Mouse (Mus musculus): Measurements from ENCODE around the gene Myoz2. TPM values are rescaled to one million over a fixed set of nuclear protein-coding genes. Genes with fewer than 3 reads are reported as not detected.

Myoz2 gene
- total RNA-seq, 1 experiment = not detected

GRCm38 (mm10) chr3:122983849-122984248, 51.0 kb downstream of the Myoz2 start:
- peaks cover 2 to 6% of the 10 kb centered on the region in 2 experiments; a peak in 3 of 4 replicates for H3K4me1 ChIP-seq (ENCODE audit: control insufficient read depth in 2 of 2, insufficient read depth in 2 of 2, low read length in 2 of 2, poor library complexity in 1 of 2)
- no peaks in the 10 kb centered on the region for H3K36me3 ChIP-seq (ENCODE audit: control insufficient read depth, insufficient read depth, low read length, poor library complexity, severe bottlenecking)
- H3K9ac ChIP-seq (ENCODE audit: insufficient read depth, low read depth, low read length, poor library complexity, severe bottlenecking) = peak overlapping the region; percentile 84
- DNase-seq (ENCODE audit: low read depth, low spot score) = peak; percentile 54
- no peaks in the 10 kb centered on the region for H3K9me3 ChIP-seq (ENCODE audit: control insufficient read depth, insufficient read depth, low read depth, low read length)
- H3K4me3 ChIP-seq (ENCODE audit: insufficient read depth in 1 of 2, low read depth in 1 of 2, low read length in 2 of 2, poor library complexity in 1 of 2, severe bottlenecking in 1 of 2) = peak overlapping the region; percentile 78 to 84
- no peak for TF ChIP-seq MAFK (IDR thresholded peaks at IDR 0.05; ENCODE audit: insufficient read depth, low read depth, low read length)
- no peak for TF ChIP-seq CHD2 (IDR thresholded peaks at IDR 0.05; ENCODE audit: low read depth, low read length)
- in situ Hi-C loops (cut with MboI; ENCODE audit: low sequenced_read_pairs in 2 of 2, unreplicated experiment in 2 of 2) = no loop called here
- H3K27ac ChIP-seq (ENCODE audit: insufficient read depth, low read depth, low read length, poor library complexity, severe bottlenecking) = peak overlapping the region; percentile 77

- H3K27ac ChIP-seq (ENCODE audit: insufficient read depth, low read depth, low read length, poor library complexity, severe bottlenecking) = no peak overlapping the region
- TF ChIP-seq ZNF384 (IDR thresholded peaks at IDR 0.05; ENCODE audit: low read depth, low read length) (no peak), CHD2 (IDR thresholded peaks at IDR 0.05; ENCODE audit: low read depth, low read length) (no peak), HCFC1 (IDR thresholded peaks at IDR 0.05; ENCODE audit: borderline replicate concordance, insufficient read depth, low read length) (no peak), ZC3H11A (IDR thresholded peaks at IDR 0.05; ENCODE audit: borderline replicate concordance, low read depth, low read length) (no peak), MAFK (IDR thresholded peaks at IDR 0.05; ENCODE audit: insufficient read depth, low read depth, low read length) (no peak)
- in situ Hi-C loops (cut with MboI; ENCODE audit: low sequenced_read_pairs in 2 of 2, unreplicated experiment in 2 of 2) = no loop called here
- no peak overlapping the region for H3K4me3 ChIP-seq (ENCODE audit: insufficient read depth in 1 of 2, low read depth in 1 of 2, low read length in 2 of 2, poor library complexity in 1 of 2, severe bottlenecking in 1 of 2)
- no peak for DNase-seq (ENCODE audit: low read depth, low spot score)
- no peak overlapping the region for H3K9ac ChIP-seq (ENCODE audit: insufficient read depth, low read depth, low read length, poor library complexity, severe bottlenecking)
- no peaks in the 10 kb centered on the region for H3K36me3 ChIP-seq (ENCODE audit: control insufficient read depth, insufficient read depth, low read length, poor library complexity, severe bottlenecking)
- no peaks in the 10 kb centered on the region for H3K4me1 ChIP-seq (ENCODE audit: control insufficient read depth in 2 of 2, insufficient read depth in 2 of 2, low read length in 2 of 2, poor library complexity in 1 of 2)
- no peaks in the 10 kb centered on the region for H3K9me3 ChIP-seq (ENCODE audit: control insufficient read depth, insufficient read depth, low read depth, low read length)
These were observed 58.9 kb downstream of the Myoz2 start for GRCm38 (mm10) chr3:122975964-122976363.

GRCm38 (mm10) chr3:122975363-122975762, 59.5 kb downstream of the Myoz2 start:
- DNase-seq (ENCODE audit: low read depth, low spot score) = no peak
- no peak overlapping the region for H3K9ac ChIP-seq (ENCODE audit: insufficient read depth, low read depth, low read length, poor library complexity, severe bottlenecking)
- H3K4me1 ChIP-seq (ENCODE audit: control insufficient read depth in 2 of 2, insufficient read depth in 2 of 2, low read length in 2 of 2, poor library complexity in 1 of 2) = no peaks in the 10 kb centered on the region
- TF ChIP-seq HCFC1 (IDR thresholded peaks at IDR 0.05; ENCODE audit: borderline replicate concordance, insufficient read depth, low read length) (no peak), CHD2 (IDR thresholded peaks at IDR 0.05; ENCODE audit: low read depth, low read length) (no peak), ZNF384 (IDR thresholded peaks at IDR 0.05; ENCODE audit: low read depth, low read length) (no peak), ZC3H11A (IDR thresholded peaks at IDR 0.05; ENCODE audit: borderline replicate concordance, low read depth, low read length) (no peak), MAFK (IDR thresholded peaks at IDR 0.05; ENCODE audit: insufficient read depth, low read depth, low read length) (no peak)
- H3K36me3 ChIP-seq (ENCODE audit: control insufficient read depth, insufficient read depth, low read length, poor library complexity, severe bottlenecking) = no peaks in the 10 kb centered on the region
- H3K9me3 ChIP-seq (ENCODE audit: control insufficient read depth, insufficient read depth, low read depth, low read length) = no peaks in the 10 kb centered on the region
- no peak overlapping the region for H3K4me3 ChIP-seq (ENCODE audit: insufficient read depth in 1 of 2, low read depth in 1 of 2, low read length in 2 of 2, poor library complexity in 1 of 2, severe bottlenecking in 1 of 2)
- no peak overlapping the region for H3K27ac ChIP-seq (ENCODE audit: insufficient read depth, low read depth, low read length, poor library complexity, severe bottlenecking)
- in situ Hi-C loops (cut with MboI; ENCODE audit: low sequenced_read_pairs in 2 of 2, unreplicated experiment in 2 of 2) = no loop called here

GRCm38 (mm10) chr3:122974833-122975232, 60.0 kb downstream of the Myoz2 start:
- in situ Hi-C loops (cut with MboI; ENCODE audit: low sequenced_read_pairs in 2 of 2, unreplicated experiment in 2 of 2) = no loop called here
- H3K36me3 ChIP-seq (ENCODE audit: control insufficient read depth, insufficient read depth, low read length, poor library complexity, severe bottlenecking) = no peaks in the 10 kb centered on the region
- no peak overlapping the region for H3K4me3 ChIP-seq (ENCODE audit: insufficient read depth in 1 of 2, low read depth in 1 of 2, low read length in 2 of 2, poor library complexity in 1 of 2, severe bottlenecking in 1 of 2)
- H3K9me3 ChIP-seq (ENCODE audit: control insufficient read depth, insufficient read depth, low read depth, low read length) = no peaks in the 10 kb centered on the region
- TF ChIP-seq ZNF384 (IDR thresholded peaks at IDR 0.05; ENCODE audit: low read depth, low read length) (no peak), ZC3H11A (IDR thresholded peaks at IDR 0.05; ENCODE audit: borderline replicate concordance, low read depth, low read length) (no peak), MAFK (IDR thresholded peaks at IDR 0.05; ENCODE audit: insufficient read depth, low read depth, low read length) (no peak), HCFC1 (IDR thresholded peaks at IDR 0.05; ENCODE audit: borderline replicate concordance, insufficient read depth, low read length) (no peak), CHD2 (IDR thresholded peaks at IDR 0.05; ENCODE audit: low read depth, low read length) (no peak)
- no peaks in the 10 kb centered on the region for H3K4me1 ChIP-seq (ENCODE audit: control insufficient read depth in 2 of 2, insufficient read depth in 2 of 2, low read length in 2 of 2, poor library complexity in 1 of 2)
- no peak overlapping the region for H3K9ac ChIP-seq (ENCODE audit: insufficient read depth, low read depth, low read length, poor library complexity, severe bottlenecking)
- no peak for DNase-seq (ENCODE audit: low read depth, low spot score)
- H3K27ac ChIP-seq (ENCODE audit: insufficient read depth, low read depth, low read length, poor library complexity, severe bottlenecking) = no peak overlapping the region

Data from ES-E14 (cell line).